Mouse (Mus musculus): ENCODE data around the gene Susd6.
A peak's percentile ranks its signal among the peaks of the same experiment; 100 is the strongest.
"Not testable (repeated sequence)": the region's sequence is repeated elsewhere in the genome, so short reads cannot be mapped to it uniquely, and the experiment has no call there.

Gene Susd6

GRCm38 (mm10) chr12:80813872-80814271 is 23.6 kb downstream of the Susd6 start:
- DNase-seq (ENCODE audit: low spot score): no peak

- DNase-seq (ENCODE audit: low spot score): no peak
Measured at GRCm38 (mm10) chr12:80814529-80814928, 24.2 kb downstream of the Susd6 start.

- DNase-seq (ENCODE audit: low spot score): no peak
Measured at GRCm38 (mm10) chr12:80815298-80815697, 25.0 kb downstream of the Susd6 start.

GRCm38 (mm10) chr12:80815893-80816292 is 25.6 kb downstream of the Susd6 start:
- no peak for DNase-seq (ENCODE audit: low spot score)

- DNase-seq (ENCODE audit: low spot score): no peak
Measured at GRCm38 (mm10) chr12:80816380-80817086, 26.2 kb downstream of the Susd6 start.

- DNase-seq (ENCODE audit: low spot score): no peak
Measured at GRCm38 (mm10) chr12:80817697-80818235, 27.5 kb downstream of the Susd6 start.

GRCm38 (mm10) chr12:80819020-80819419 is 28.7 kb downstream of the Susd6 start:
- DNase-seq (ENCODE audit: low spot score): not testable (repeated sequence)

GRCm38 (mm10) chr12:80821312-80822007 is 31.1 kb downstream of the Susd6 start:
- no peak for DNase-seq (ENCODE audit: low spot score)

GRCm38 (mm10) chr12:80822533-80822932 is 32.2 kb downstream of the Susd6 start:
- DNase-seq (ENCODE audit: low spot score): no peak

- DNase-seq (ENCODE audit: low spot score): no peak
Measured at GRCm38 (mm10) chr12:80824202-80824601, 33.9 kb downstream of the Susd6 start.

- no peak for DNase-seq (ENCODE audit: low spot score)
Measured at GRCm38 (mm10) chr12:80826423-80826822, 36.1 kb downstream of the Susd6 start.

- peak; percentile 30 for DNase-seq (ENCODE audit: low spot score)
Measured at GRCm38 (mm10) chr12:80827464-80828015, 37.2 kb downstream of the Susd6 start.

GRCm38 (mm10) chr12:80828020-80828419 is 37.7 kb downstream of the Susd6 start:
- DNase-seq (ENCODE audit: low spot score): no peak

- DNase-seq (ENCODE audit: low spot score): no peak
Measured at GRCm38 (mm10) chr12:80828951-80829350, 38.6 kb downstream of the Susd6 start.

- no peak for DNase-seq (ENCODE audit: low spot score)
Measured at GRCm38 (mm10) chr12:80830211-80830610, 39.9 kb downstream of the Susd6 start.

- no peak for DNase-seq (ENCODE audit: low spot score)
Measured at GRCm38 (mm10) chr12:80830820-80831219, 40.5 kb downstream of the Susd6 start.

GRCm38 (mm10) chr12:80832313-80832712 is 42.0 kb downstream of the Susd6 start:
- no peak for DNase-seq (ENCODE audit: low spot score)

- DNase-seq (ENCODE audit: low spot score): no peak
Measured at GRCm38 (mm10) chr12:80833541-80833940, 43.2 kb downstream of the Susd6 start.

GRCm38 (mm10) chr12:80834156-80834900 is 44.0 kb downstream of the Susd6 start:
- no peak for DNase-seq (ENCODE audit: low spot score)

GRCm38 (mm10) chr12:80834901-80835570 is 44.7 kb downstream of the Susd6 start:
- DNase-seq (ENCODE audit: low spot score): no peak

- DNase-seq (ENCODE audit: low spot score): no peak
Measured at GRCm38 (mm10) chr12:80837614-80838013, 47.3 kb downstream of the Susd6 start.

- DNase-seq (ENCODE audit: low spot score): no peak
Measured at GRCm38 (mm10) chr12:80838271-80838670, 48.0 kb downstream of the Susd6 start.
